Mouse (Mus musculus): ENCODE data around the gene Bola1. TPM values are rescaled to one million over a fixed set of nuclear protein-coding genes. Genes with fewer than 3 reads are reported as not detected.
A peak's percentile ranks its signal among the peaks of the same experiment; 100 is the strongest.

Bola1 gene
- total and polyA plus RNA-seq, 3 experiments = 115 to 124 TPM; not detected in 1

DNA sequence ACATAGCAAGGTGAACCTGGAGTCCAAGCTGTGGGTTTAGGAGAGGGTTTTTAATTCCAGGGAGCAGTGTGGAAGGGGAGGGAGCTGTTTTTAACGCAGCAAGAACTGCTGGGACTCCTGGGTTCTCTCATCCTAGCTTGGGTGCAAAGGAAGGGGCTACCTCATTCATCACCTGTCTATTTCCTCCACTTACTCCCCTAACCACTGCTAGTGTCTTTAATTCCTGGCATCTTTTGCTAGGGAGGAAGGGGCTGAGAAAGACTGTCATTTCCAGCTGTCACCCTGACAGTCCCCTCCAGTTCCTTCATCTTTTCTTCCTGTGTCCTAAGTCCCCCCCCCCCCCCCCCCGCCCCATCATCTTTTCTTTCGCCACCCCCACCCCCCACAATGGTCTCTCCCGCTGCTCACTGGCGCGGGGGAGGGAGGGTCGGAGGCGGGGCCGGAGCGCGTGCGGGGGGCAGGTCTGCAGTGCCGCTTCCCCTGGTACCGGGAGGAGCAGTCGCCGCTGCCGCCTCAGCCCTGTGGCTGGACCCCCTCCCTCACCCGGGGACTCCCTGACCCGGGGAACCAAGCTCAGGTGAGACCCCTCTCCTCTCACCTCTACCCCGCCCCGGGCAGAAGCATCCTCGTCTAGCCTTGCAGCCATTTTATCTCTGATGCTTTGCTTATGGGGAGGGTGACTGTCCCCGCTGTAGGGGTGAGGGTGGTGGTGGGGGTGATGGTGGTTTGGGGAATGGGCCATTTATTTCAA is 38.6 kb downstream of the Bola1 start, which contains the start of gene Sv2a:
Gene Sv2a, plus strand, starts transcription at position 425 of the 751 bp plus-strand sequence.
- Histone ChIP-seq H3K9me3 (replicated peaks; ENCODE audit: insufficient read depth, low read length) (no peaks in the 10 kb centered on the region), H3K4me1 (ENCODE audit: control insufficient read depth in 1 of 2, insufficient read depth in 2 of 2, low read length in 2 of 2) (peaks cover 2 to 4% of the 10 kb centered on the region in 2 experiments), H3K27ac (ENCODE audit: control insufficient read depth, low read depth, low read length) (no peak within 1 kb of the TSS), H3K79me2 (ENCODE audit: control insufficient read depth, insufficient read depth, low read length, poor library complexity) (peaks cover 3% of the 10 kb centered on the region; the same call in 1 of the 2 replicates), H3K9ac (ENCODE audit: control insufficient read depth, low read depth, low read length, poor library complexity, severe bottlenecking) (peak within 1 kb of the TSS; percentile 66), H3K36me3 (ENCODE audit: control insufficient read depth in 1 of 2, insufficient read depth in 2 of 2, low read length in 2 of 2) (peaks cover 6 to 11% of the 10 kb centered on the region in 2 experiments), H3K27me3 (ENCODE audit: control insufficient read depth in 1 of 2, insufficient read depth in 2 of 2, low read length in 2 of 2) (no peaks in the 10 kb centered on the region), H3K4me3 (ENCODE audit: control insufficient read depth in 1 of 2, insufficient read depth in 1 of 2, low read depth in 2 of 2, low read length in 2 of 2) (peak within 1 kb of the TSS; percentile 68 to 75)
- TF ChIP-seq NRF1 (IDR thresholded peaks at IDR 0.05; ENCODE audit: insufficient read depth, low read depth, low read length, poor library complexity, severe bottlenecking) (0 out of 2 replicates have a peak, but pooled peaks have one; percentile 8), ZMIZ1 (IDR thresholded peaks at IDR 0.05; ENCODE audit: low read depth, low read length) (no peak), MAZ (IDR thresholded peaks at IDR 0.05; ENCODE audit: low read depth, low read length) (peak; percentile 75; the same call in 1 of the 2 replicates), RCOR1 (IDR thresholded peaks at IDR 0.05; ENCODE audit: low read depth, low read length) (no peak), CHD1 (IDR thresholded peaks at IDR 0.05; ENCODE audit: low read depth, low read length) (no peak), GABPA (IDR thresholded peaks at IDR 0.05; ENCODE audit: low read depth, low read length) (no peak), JUND (IDR thresholded peaks at IDR 0.05; ENCODE audit: low read depth, low read length) (no peak), CTCF (IDR thresholded peaks at IDR 0.05 in 2 of 3, conservative IDR thresholded peaks at IDR 0.05 in 1 of 3; ENCODE audit: control insufficient read depth in 1 of 3, insufficient read depth in 1 of 3, low read depth in 2 of 3, low read length in 3 of 3, poor library complexity in 1 of 3, severe bottlenecking in 1 of 3) (0 out of 6 replicates have a peak, but pooled peaks of 1 of the 3 experiments have one; percentile 1), MYB (IDR thresholded peaks at IDR 0.05; ENCODE audit: low read depth, low read length) (no peak), CHD2 (IDR thresholded peaks at IDR 0.05; ENCODE audit: low read length) (no peak), SIN3A (IDR thresholded peaks at IDR 0.05; ENCODE audit: low read length) (0 out of 2 replicates have a peak, but pooled peaks have one; percentile 30), ETS1 (IDR thresholded peaks at IDR 0.05; ENCODE audit: low read depth, low read length) (no peak), BHLHE40 (IDR thresholded peaks at IDR 0.05; ENCODE audit: borderline replicate concordance, low read depth, low read length) (0 out of 2 replicates have a peak, but pooled peaks have one; percentile 4), POLR2A (IDR thresholded peaks at IDR 0.05; ENCODE audit: control insufficient read depth in 1 of 2, insufficient read depth in 1 of 2, low read depth in 1 of 2, low read length in 2 of 2, poor library complexity in 1 of 2) (no peak; a peak in 1 of 4 replicates), NELFE (IDR thresholded peaks at IDR 0.05; ENCODE audit: low read depth, low read length) (0 out of 2 replicates have a peak, but pooled peaks have one; percentile 20), TCF12 (IDR thresholded peaks at IDR 0.05; ENCODE audit: low read depth, low read length) (no peak)
- DNase-seq (ENCODE audit: low read depth, low spot score) = peak; percentile 76

- H3K27me3 ChIP-seq (ENCODE audit: control insufficient read depth in 1 of 2, insufficient read depth in 2 of 2, low read length in 2 of 2) = no peaks in the 10 kb centered on the region
- H3K27ac ChIP-seq (ENCODE audit: control insufficient read depth, low read depth, low read length) = no peak overlapping the region
- no peaks in the 10 kb centered on the region for H3K9me3 ChIP-seq (replicated peaks; ENCODE audit: insufficient read depth, low read length)
- H3K9ac ChIP-seq (ENCODE audit: control insufficient read depth, low read depth, low read length, poor library complexity, severe bottlenecking) = no peak overlapping the region
- no peak overlapping the region for H3K4me3 ChIP-seq (ENCODE audit: control insufficient read depth in 1 of 2, insufficient read depth in 1 of 2, low read depth in 2 of 2, low read length in 2 of 2)
- TF ChIP-seq BHLHE40 (IDR thresholded peaks at IDR 0.05; ENCODE audit: borderline replicate concordance, low read depth, low read length) (no peak), HCFC1 (IDR thresholded peaks at IDR 0.05; ENCODE audit: low read depth, low read length) (no peak), ETS1 (IDR thresholded peaks at IDR 0.05; ENCODE audit: low read depth, low read length) (no peak), ZC3H11A (IDR thresholded peaks at IDR 0.05; ENCODE audit: low read depth, low read length) (no peak), MYB (IDR thresholded peaks at IDR 0.05; ENCODE audit: low read depth, low read length) (no peak), CTCF (IDR thresholded peaks at IDR 0.05 in 2 of 3, conservative IDR thresholded peaks at IDR 0.05 in 1 of 3; ENCODE audit: control insufficient read depth in 1 of 3, insufficient read depth in 1 of 3, low read depth in 2 of 3, low read length in 3 of 3, poor library complexity in 1 of 3, severe bottlenecking in 1 of 3) (no peak), ELF1 (IDR thresholded peaks at IDR 0.05; ENCODE audit: low read depth, low read length) (no peak), POLR2AphosphoS5 (IDR thresholded peaks at IDR 0.05; ENCODE audit: borderline replicate concordance, low read depth, low read length) (no peak), NELFE (IDR thresholded peaks at IDR 0.05; ENCODE audit: low read depth, low read length) (no peak), UBTF (IDR thresholded peaks at IDR 0.05; ENCODE audit: borderline replicate concordance, insufficient read depth, low read depth, low read length) (no peak), KAT2A (conservative IDR thresholded peaks at IDR 0.05; ENCODE audit: low read depth, low read length) (no peak), MAX (IDR thresholded peaks at IDR 0.05; ENCODE audit: low read length) (no peak), RAD21 (IDR thresholded peaks at IDR 0.05; ENCODE audit: low read depth, low read length) (no peak), JUND (IDR thresholded peaks at IDR 0.05; ENCODE audit: low read depth, low read length) (no peak), MAFK (IDR thresholded peaks at IDR 0.05; ENCODE audit: borderline replicate concordance, low read depth, low read length) (no peak), POLR2AphosphoS2 (IDR thresholded peaks at IDR 0.05; ENCODE audit: low read length) (no peak), MXI1 (IDR thresholded peaks at IDR 0.05; ENCODE audit: low read depth, low read length) (no peak), MYC (IDR thresholded peaks at IDR 0.05; ENCODE audit: low read depth, low read length) (no peak)
- peaks cover 17 to 22% of the 10 kb centered on the region in 2 experiments for H3K36me3 ChIP-seq (ENCODE audit: control insufficient read depth in 1 of 2, insufficient read depth in 2 of 2, low read length in 2 of 2)
- DNase-seq (ENCODE audit: low read depth, low spot score) = peak; percentile 36
- H3K79me2 ChIP-seq (ENCODE audit: control insufficient read depth, insufficient read depth, low read length, poor library complexity) = peaks cover 12% of the 10 kb centered on the region
- peaks cover 2 to 12% of the 10 kb centered on the region in 2 experiments for H3K4me1 ChIP-seq (ENCODE audit: control insufficient read depth in 1 of 2, insufficient read depth in 2 of 2, low read length in 2 of 2)
Observed at GRCm38 (mm10) chr3:96179531-96179930, 40.0 kb downstream of the Bola1 start.
